Mouse (Mus musculus) spleen, postnatal 10 days (tissue): ENCODE measurements around the gene Scaf1.
"Not testable (repeated sequence)": the region's sequence is repeated elsewhere in the genome, so short reads cannot be mapped to it uniquely, and the experiment has no call there.

Experiments used
- DNase-seq, 2 experiments: peaks; one replicate each; pipeline ENCODE4 v3.0.0; 2021 to 2022; ENCODE audit warnings: low spot score in 2 of 2

Gene Scaf1

DNA sequence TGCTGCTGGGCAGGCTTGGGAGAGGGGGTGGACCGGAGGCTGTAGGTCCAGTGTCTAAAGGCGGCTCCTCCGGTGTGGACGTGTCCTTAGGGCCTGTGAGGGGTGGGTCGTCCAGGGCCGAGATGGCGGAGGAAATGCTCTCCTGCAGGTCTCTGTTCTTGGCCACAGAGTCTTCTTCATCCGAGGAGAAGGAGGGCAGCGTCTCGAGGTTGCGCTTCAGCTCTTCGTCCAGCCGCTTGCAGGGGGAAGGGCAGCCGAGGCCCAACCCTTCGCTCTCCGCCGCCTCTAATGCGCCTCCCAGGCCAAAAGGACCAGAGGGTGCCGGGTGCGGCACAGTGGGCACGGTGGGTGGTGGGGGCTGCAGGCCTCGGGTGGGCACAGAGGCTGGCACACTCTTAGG lies 29.6 kb upstream of the Scaf1 start:
- DNase-seq = no peak

DNA sequence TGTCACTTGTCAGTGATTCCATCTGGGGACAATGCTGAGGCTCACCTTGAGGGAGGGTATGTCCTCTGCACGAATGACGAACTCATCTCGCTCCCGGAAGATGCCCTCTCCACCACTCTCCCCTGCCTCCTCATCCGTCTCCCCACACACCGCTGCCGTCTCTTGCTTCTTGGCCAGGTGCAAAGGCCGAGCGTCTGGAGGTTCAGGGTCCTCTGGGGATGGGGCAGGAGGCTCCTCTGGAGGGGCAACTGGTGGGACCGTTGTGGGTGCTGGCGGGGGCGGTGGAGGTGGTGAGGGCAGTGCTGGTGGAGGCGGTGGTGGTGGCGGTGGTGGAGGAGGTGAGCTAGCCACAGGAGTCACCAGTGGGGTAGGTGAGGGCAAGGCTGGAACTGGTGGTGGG lies 27.1 kb upstream of the Scaf1 start:
- DNase-seq = no peak

DNA sequence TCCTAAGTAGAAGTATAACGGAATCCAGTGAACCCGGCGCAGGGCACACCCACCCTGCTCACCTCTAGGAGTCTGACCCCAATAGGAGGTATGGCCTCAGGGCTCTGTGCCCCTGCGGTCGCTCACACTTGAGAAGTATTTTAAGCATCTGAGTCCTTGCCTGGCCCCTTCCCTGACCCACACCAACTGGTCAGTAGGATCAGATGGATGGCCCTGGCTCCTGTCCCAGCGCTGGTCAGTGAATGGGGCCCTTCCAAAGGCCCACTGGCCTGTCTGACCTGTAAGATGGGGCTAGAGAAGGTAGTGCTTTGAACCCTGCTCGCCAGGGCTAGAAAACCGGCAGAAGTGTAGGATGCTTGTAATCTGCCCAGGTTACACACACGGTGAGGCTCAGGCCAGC lies 24.7 kb upstream of the Scaf1 start:
- DNase-seq = no peak

GRCm38 (mm10) chr7:45038411-45038810 lies 22.2 kb upstream of the Scaf1 start:
- no peak for DNase-seq

DNA sequence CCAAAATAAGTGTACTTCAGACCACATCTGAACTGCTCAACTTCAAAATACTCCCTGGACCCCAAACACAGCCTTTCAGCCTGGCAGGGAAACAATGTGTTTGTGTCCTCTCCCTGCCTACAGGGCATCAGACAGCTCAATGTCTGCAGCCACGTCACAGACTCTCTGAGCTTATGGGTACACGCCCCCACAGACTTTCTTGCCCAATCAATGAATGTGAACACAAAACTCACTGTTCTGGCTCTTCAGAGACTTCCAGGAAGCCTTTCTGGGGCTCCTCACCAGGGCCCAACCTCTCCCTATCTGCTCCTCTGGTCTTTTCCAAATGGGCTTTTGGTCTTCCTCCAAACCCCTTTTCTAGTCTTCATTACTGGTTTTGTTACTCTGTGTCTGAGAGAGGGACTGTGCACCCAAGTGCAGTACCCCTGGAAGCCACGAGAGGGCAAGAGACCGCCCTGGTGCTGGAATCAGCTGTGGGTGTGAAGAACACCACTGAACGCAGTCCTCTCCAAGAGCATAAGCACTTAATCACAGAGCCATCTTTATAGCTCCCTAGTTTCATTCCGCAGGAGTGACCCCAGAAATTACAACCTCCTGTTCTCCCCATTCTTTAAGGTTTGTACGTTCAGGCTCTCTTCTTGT lies 21.7 kb upstream of the Scaf1 start:
- peak; percentile 63 to 85 for DNase-seq

GRCm38 (mm10) chr7:45036702-45037101 lies 20.5 kb upstream of the Scaf1 start:
- no peak for DNase-seq

- DNase-seq = no peak
These were observed 19.5 kb upstream of the Scaf1 start for GRCm38 (mm10) chr7:45035631-45036030.

DNA sequence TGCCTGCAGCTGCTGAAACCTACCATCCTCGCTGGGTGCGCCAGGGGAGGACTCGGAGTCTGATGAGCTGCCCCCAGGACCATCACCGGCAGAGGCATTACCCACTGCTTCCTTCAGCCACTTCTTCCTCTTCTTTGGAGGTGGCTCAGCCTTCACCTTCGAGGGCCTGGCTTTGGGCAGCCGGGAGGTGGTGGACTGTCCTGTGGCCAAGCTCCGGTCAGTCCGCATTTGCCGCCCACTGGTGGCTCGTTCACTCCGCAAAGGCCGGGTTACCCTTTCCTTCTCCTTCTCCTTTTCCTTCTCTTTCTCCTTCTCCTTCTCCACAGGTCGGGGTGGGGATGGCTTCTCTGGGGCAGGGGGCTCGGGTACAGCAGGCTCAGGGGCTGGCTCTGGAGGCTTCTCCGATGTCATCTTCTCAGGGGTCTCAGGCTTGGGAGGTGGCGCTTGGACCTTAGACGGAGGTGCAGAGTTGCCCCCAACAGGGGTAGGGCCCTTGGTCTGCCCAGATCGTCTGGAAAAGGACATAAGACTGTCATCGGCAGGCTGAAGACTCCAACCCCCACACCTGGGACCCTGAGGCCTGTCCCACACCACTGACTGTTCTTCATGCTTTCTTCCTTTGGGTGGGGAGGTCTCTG lies 17.7 kb upstream of the Scaf1 start:
- no peak for DNase-seq

DNA sequence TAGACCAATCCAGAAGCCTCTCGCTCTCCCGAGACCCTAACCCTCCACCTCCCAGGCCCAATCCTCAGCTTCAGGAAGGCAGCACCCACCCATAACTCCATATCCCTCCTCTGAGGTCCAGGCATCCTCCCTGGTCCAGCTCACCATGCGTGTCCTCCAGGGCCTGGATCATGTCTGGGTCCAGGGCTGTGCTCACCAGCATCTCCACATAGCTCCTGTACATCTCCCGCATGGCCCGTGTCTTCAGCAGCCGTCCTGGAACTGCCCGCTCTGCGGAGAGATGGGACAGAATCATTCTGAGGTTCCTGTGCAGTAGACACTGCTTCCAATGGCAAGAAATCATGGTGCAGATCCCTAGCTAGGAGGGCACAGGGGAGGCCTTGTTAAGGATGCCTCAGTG lies 14.7 kb upstream of the Scaf1 start:
- no peak for DNase-seq

DNA sequence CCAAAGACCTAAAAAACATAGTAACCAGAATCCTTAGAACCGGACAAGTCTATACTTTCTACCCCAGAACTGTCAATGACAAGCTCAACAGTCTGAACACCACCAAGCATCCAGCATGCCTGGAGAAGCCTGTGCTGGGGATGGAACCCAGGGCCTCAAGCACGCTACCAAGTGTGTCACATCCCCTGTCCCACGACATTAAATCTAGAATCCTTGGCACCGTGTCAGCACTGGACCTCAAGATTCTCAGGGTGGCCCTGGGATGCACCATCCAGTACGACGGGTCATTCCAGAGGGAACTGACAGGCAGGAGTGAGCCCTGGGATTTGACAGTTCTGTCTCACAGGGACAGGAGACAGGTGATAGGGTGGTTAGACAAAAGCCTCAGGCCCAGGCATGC lies 13.8 kb upstream of the Scaf1 start:
- no peak for DNase-seq

DNA sequence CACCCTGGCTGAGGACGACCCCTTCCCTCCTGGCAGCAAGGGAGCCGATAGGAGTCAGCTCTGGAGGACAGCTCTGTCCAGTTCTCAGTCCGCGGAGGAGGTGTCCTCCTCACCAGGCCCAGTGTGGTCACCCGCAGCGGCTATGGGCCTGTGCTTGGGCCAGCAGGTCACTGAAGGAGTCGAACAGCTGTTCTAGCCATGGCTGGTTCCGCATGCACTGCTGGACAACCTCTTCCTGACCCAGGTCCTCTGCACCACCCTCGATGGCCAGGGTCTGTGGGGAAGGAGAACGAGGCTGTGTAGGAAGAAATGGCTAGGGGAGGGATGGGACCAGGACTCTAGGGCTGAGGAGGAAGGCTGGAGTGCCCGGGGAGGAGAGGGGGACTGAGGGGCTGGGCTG lies 12.2 kb upstream of the Scaf1 start:
- DNase-seq = no peak

- no peak for DNase-seq
These were observed 11.6 kb upstream of the Scaf1 start for GRCm38 (mm10) chr7:45027761-45028160.

GRCm38 (mm10) chr7:45026256-45026655 lies 10.1 kb upstream of the Scaf1 start:
- no peak for DNase-seq

DNA sequence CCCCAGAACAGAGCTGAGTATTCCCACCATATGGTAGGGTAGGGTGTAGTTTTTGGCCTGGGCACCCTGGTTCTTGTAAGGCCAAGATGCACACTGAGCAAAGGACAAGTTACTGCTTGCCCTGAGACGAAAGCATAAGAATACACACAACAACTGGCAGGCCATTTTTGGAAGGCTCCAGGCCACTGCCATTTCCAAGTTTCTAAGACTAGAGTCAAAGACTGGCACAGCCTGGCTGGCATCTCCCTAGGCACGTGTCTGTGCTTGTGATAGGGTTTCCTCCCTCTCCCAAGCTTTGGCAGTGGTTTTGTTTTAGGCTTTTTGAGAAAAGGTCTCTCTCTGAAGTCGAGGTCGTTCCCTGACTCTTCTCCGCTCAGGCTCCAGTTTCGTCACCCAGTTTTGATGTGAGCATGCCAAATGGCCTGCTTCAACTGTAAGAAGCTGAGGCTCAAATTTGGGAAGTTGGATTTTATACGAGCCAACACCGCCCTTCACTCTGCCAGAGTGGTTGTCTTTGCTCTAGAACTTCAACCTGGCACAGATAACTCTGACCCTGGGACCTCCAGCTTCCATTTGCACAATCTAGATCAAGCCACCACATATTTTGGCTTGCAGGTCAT lies 9.5 kb upstream of the Scaf1 start:
- DNase-seq = no peak

DNA sequence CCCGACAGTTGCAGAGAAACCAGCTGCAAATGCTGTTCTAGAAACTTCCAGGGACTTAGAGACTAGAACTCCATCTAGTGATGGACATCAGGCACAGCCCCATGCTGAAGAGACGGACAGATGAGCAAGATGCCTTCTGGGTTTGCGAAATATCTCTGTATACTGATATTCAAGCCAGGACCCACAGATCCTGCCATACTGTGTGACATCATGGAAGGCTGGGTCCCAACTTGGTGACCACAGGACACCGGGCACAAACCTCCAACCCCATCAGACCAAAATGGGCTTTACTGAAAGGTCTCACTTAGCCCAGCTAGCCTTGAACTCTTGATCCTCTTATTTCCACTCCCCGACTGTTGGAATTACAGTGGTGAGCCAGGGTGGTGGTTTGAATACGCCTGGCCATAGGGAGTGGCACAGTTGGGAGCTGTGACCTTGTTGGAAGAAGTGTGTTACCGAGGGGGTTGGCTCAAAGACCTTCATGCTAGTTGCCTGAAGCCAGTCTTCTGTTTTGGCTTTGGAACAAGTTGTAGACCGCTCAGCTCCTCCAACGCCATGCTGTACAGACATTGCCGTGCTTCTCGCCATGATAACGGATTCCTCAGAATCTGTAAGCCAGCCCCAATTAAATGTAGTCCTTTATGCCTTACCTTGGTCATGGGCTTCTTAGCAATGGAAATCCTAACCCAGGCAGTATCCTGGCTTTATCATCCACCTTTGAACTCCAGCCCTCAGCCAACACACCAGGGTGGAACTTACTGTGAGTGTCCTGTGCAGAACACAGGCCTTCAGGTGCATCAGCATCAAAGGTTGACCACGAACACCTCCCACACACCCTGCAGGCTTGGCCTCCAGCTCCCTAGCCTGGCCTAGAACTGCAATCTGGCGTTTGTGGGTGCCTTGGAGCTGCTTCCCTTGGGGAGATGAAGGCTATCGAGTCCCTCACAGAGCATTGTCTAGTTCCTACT lies 8.4 kb upstream of the Scaf1 start:
- DNase-seq = no peak

DNA sequence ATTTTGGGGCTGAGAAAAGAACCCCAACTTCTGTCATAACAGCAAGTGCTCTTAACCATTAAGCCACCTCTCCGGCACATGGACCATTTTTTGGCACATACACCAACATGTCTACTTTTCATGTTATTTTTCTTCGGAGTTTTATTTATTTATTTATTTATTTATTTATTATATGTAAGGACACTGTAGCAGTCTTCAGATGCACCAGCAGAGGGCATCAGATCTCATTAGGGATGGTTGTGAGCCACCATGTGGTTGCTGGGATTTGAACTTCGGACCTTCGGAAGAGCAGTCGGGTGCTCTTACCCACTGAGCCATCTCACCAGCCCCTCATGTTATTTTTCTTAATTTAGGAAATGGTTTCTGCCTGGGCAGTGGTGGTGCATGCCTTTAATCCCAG lies 7.5 kb upstream of the Scaf1 start:
- not testable (repeated sequence) for DNase-seq

DNA sequence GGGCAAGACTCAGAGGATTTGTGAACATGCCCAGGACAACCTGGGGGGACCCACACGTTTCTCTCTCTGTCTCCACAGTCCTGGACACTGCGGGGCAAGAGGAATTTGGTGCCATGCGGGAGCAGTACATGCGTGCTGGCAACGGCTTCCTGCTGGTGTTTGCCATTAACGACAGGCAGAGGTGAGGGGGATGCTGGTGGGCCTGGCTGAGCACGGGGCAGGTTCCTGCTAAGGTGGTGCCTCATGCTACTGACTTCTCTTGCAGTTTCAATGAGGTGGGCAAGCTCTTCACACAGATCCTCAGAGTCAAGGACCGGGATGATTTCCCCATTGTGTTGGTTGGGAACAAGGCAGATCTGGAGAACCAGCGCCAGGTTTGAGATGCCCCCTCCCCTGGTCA lies 4.1 kb upstream of the Scaf1 start:
- no peak for DNase-seq

- no peak for DNase-seq
These were observed 2.9 kb upstream of the Scaf1 start for GRCm38 (mm10) chr7:45019031-45019571.

GRCm38 (mm10) chr7:45017242-45018061 lies 1.3 kb upstream of the Scaf1 start, which contains the start of gene Rras:
TSS of gene Rras (plus strand) at chr7:45017961.
- peak; percentile 71 to 88 for DNase-seq

DNA sequence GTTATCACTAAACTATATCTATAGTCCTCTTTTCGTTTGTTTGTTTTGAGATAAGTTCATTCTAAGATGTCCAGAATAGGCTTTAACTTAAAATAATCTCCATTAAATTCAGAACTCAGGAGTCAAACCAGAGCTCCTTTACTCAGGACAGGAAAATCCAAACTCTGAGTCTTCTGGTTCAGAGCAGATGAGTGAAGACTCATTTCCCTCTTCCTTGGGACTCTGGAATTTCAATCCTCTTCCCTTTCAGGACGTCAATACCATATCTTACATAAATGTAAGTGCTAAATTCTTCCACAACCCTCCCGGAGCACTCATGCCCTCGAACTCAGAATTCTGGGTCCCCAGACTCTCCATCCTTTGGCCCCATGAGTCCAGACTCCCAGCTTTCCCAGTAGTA lies 598 bp upstream of the Scaf1 start:
- no peak for DNase-seq

GRCm38 (mm10) chr7:45015344-45015956 lies 713 bp downstream of the Scaf1 start:
- DNase-seq = peak in 1 of 2 experiments; percentile 56
